Mouse (Mus musculus) left cerebral cortex, adult 11 months (tissue): ENCODE measurements at regions not wholly inside any gene's neighbourhood (a gene's known extent, or its start where the extent isn't known, plus 50 kb on each side); places are given as distances from the start of the nearest gene placed in this dataset.

Experiments used
- DNase-seq: peaks from one replicate; pipeline ENCODE4 v3.0.0; 2022; ENCODE audit warnings: low spot score

GRCm38 (mm10) chr9:51379589-51379988 lies 50.9 kb upstream of the 1810046K07Rik start:
- DNase-seq, result no peak

- DNase-seq, result no peak
Observed at GRCm38 (mm10) chr9:51393921-51394320, 65.2 kb upstream of the 1810046K07Rik start.

- peak; percentile 14 for DNase-seq
Observed at GRCm38 (mm10) chr9:51394372-51394771, 65.7 kb upstream of the 1810046K07Rik start.

- DNase-seq, result no peak
Observed at GRCm38 (mm10) chr9:51396801-51397200, 68.1 kb upstream of the 1810046K07Rik start.

- no peak for DNase-seq
Observed at GRCm38 (mm10) chr9:51397589-51398220, 69.0 kb upstream of the 1810046K07Rik start.

- no peak for DNase-seq
Observed at GRCm38 (mm10) chr9:51398886-51399285, 70.2 kb upstream of the 1810046K07Rik start.

- no peak for DNase-seq
Observed at GRCm38 (mm10) chr9:51399356-51399755, 70.6 kb upstream of the 1810046K07Rik start.

- no peak for DNase-seq
Observed at GRCm38 (mm10) chr9:51401779-51402178, 73.1 kb upstream of the 1810046K07Rik start.

- no peak for DNase-seq
Observed at GRCm38 (mm10) chr9:51407978-51408377, 79.3 kb upstream of the 1810046K07Rik start.

GRCm38 (mm10) chr9:51418923-51419482 lies 90.3 kb upstream of the 1810046K07Rik start:
- DNase-seq, result no peak

GRCm38 (mm10) chr9:51422553-51422952 lies 93.8 kb upstream of the 1810046K07Rik start:
- no peak for DNase-seq

- DNase-seq, result peak; percentile 53
Observed at GRCm38 (mm10) chr9:51423341-51423740, 94.6 kb upstream of the 1810046K07Rik start.

- DNase-seq, result no peak
Observed at GRCm38 (mm10) chr9:51430426-51430825, 101.7 kb upstream of the 1810046K07Rik start.

- no peak for DNase-seq
Observed at GRCm38 (mm10) chr9:51437130-51437529, 108.4 kb upstream of the 1810046K07Rik start.

GRCm38 (mm10) chr9:51441773-51442381 lies 113.2 kb upstream of the 1810046K07Rik start:
- peak; percentile 68 for DNase-seq

- DNase-seq, result no peak
Observed at GRCm38 (mm10) chr9:51455690-51456089, 127.0 kb upstream of the 1810046K07Rik start.

- DNase-seq, result no peak
Observed at GRCm38 (mm10) chr9:51462463-51463024, 133.8 kb upstream of the 1810046K07Rik start.

GRCm38 (mm10) chr9:51470031-51470430 lies 141.3 kb upstream of the 1810046K07Rik start:
- DNase-seq, result no peak

- no peak for DNase-seq
Observed at GRCm38 (mm10) chr9:51476511-51477056, 147.9 kb upstream of the 1810046K07Rik start.

- no peak for DNase-seq
Observed at GRCm38 (mm10) chr9:51487840-51488239, 159.1 kb upstream of the 1810046K07Rik start.

- DNase-seq, result no peak
Observed at GRCm38 (mm10) chr9:51507265-51507913, 178.7 kb upstream of the 1810046K07Rik start.

- DNase-seq, result peak; percentile 47
Observed at GRCm38 (mm10) chr9:51517643-51518042, 188.9 kb upstream of the 1810046K07Rik start.
